Mouse (Mus musculus): Measurements from ENCODE around the gene Acly. TPM values are rescaled to one million over a fixed set of nuclear protein-coding genes. Genes with fewer than 3 reads are reported as not detected.
A peak's percentile ranks its signal among the peaks of the same experiment; 100 is the strongest.

The Acly gene
- polyA plus RNA-seq, 1 experiment = 62.3 TPM

- Histone ChIP-seq H3K4me1 (ENCODE audit: control insufficient read depth, insufficient read depth, low read length) (no peaks in the 10 kb centered on the region; the same call in 1 of the 2 replicates), H3K27ac (ENCODE audit: insufficient read depth, low read depth, low read length) (no peak overlapping the region), H3K4me3 (ENCODE audit: insufficient read depth, low read length) (no peak overlapping the region)
- TF ChIP-seq CTCF (IDR thresholded peaks at IDR 0.05; ENCODE audit: low read depth, low read length) (no peak), POLR2A (IDR thresholded peaks at IDR 0.05; ENCODE audit: borderline replicate concordance, low read depth, low read length) (no peak)
These were observed 6.1 kb upstream of the Acly start for GRCm38 (mm10) chr11:100533871-100534270.

GRCm38 (mm10) chr11:100528375-100529165 lies 770 bp upstream of the Acly start:
- Histone ChIP-seq H3K4me1 (ENCODE audit: control insufficient read depth, insufficient read depth, low read length) (peaks cover 30% of the 10 kb centered on the region), H3K27ac (ENCODE audit: insufficient read depth, low read depth, low read length) (peak overlapping the region; percentile 57)

GRCm38 (mm10) chr11:100527066-100527457 lies 738 bp downstream of the Acly start:
- H3K4me3 ChIP-seq (ENCODE audit: insufficient read depth, low read length) = peak overlapping the region; percentile 78
- H3K4me1 ChIP-seq (ENCODE audit: control insufficient read depth, insufficient read depth, low read length) = peaks cover 30% of the 10 kb centered on the region
- H3K27ac ChIP-seq (ENCODE audit: insufficient read depth, low read depth, low read length) = peak overlapping the region; percentile 75
- TF ChIP-seq CTCF (IDR thresholded peaks at IDR 0.05; ENCODE audit: low read depth, low read length) (no peak), POLR2A (IDR thresholded peaks at IDR 0.05; ENCODE audit: borderline replicate concordance, low read depth, low read length) (no peak)

More at GRCm38 (mm10) chr11:100528375-100529165, 770 bp upstream of the Acly start:
- peak overlapping the region; percentile 10; the same call in 1 of the 2 replicates for H3K4me3 ChIP-seq (ENCODE audit: insufficient read depth, low read length)
- TF ChIP-seq POLR2A (IDR thresholded peaks at IDR 0.05; ENCODE audit: borderline replicate concordance, low read depth, low read length) = no peak
- no peak for TF ChIP-seq CTCF (IDR thresholded peaks at IDR 0.05; ENCODE audit: low read depth, low read length)

- Histone ChIP-seq H3K4me3 (ENCODE audit: insufficient read depth, low read length) (peak overlapping the region; percentile 78), H3K27ac (ENCODE audit: insufficient read depth, low read depth, low read length) (no peak overlapping the region), H3K4me1 (ENCODE audit: control insufficient read depth, insufficient read depth, low read length) (peaks cover 30% of the 10 kb centered on the region)
- TF ChIP-seq CTCF (IDR thresholded peaks at IDR 0.05; ENCODE audit: low read depth, low read length) (no peak), POLR2A (IDR thresholded peaks at IDR 0.05; ENCODE audit: borderline replicate concordance, low read depth, low read length) (no peak)
These were observed 1.6 kb downstream of the Acly start for GRCm38 (mm10) chr11:100526052-100526816.

- Histone ChIP-seq H3K4me3 (ENCODE audit: insufficient read depth, low read length) (peak overlapping the region; percentile 78), H3K4me1 (ENCODE audit: control insufficient read depth, insufficient read depth, low read length) (peaks cover 30% of the 10 kb centered on the region), H3K27ac (ENCODE audit: insufficient read depth, low read depth, low read length) (no peak overlapping the region)
- no peak for TF ChIP-seq CTCF (IDR thresholded peaks at IDR 0.05; ENCODE audit: low read depth, low read length)
- TF ChIP-seq POLR2A (IDR thresholded peaks at IDR 0.05; ENCODE audit: borderline replicate concordance, low read depth, low read length) = no peak
These were observed 2.7 kb downstream of the Acly start for GRCm38 (mm10) chr11:100524987-100525630.

- TF ChIP-seq CTCF (IDR thresholded peaks at IDR 0.05; ENCODE audit: low read depth, low read length) (no peak), POLR2A (IDR thresholded peaks at IDR 0.05; ENCODE audit: borderline replicate concordance, low read depth, low read length) (no peak)
- Histone ChIP-seq H3K4me3 (ENCODE audit: insufficient read depth, low read length) (no peak overlapping the region), H3K4me1 (ENCODE audit: control insufficient read depth, insufficient read depth, low read length) (peaks cover 30% of the 10 kb centered on the region), H3K27ac (ENCODE audit: insufficient read depth, low read depth, low read length) (no peak overlapping the region)
These were observed 3.4 kb downstream of the Acly start for GRCm38 (mm10) chr11:100524358-100524757.

- H3K4me3 ChIP-seq (ENCODE audit: insufficient read depth, low read length) = no peak overlapping the region
- TF ChIP-seq CTCF (IDR thresholded peaks at IDR 0.05; ENCODE audit: low read depth, low read length) = no peak
- TF ChIP-seq POLR2A (IDR thresholded peaks at IDR 0.05; ENCODE audit: borderline replicate concordance, low read depth, low read length) = no peak
- H3K27ac ChIP-seq (ENCODE audit: insufficient read depth, low read depth, low read length) = no peak overlapping the region
- H3K4me1 ChIP-seq (ENCODE audit: control insufficient read depth, insufficient read depth, low read length) = peaks cover 18% of the 10 kb centered on the region
These were observed 7.0 kb downstream of the Acly start for GRCm38 (mm10) chr11:100520838-100521237.

GRCm38 (mm10) chr11:100519188-100519587 lies 8.6 kb downstream of the Acly start:
- no peak overlapping the region for H3K4me3 ChIP-seq (ENCODE audit: insufficient read depth, low read length)
- peaks cover 2% of the 10 kb centered on the region; the same call in 1 of the 2 replicates for H3K4me1 ChIP-seq (ENCODE audit: control insufficient read depth, insufficient read depth, low read length)
- H3K27ac ChIP-seq (ENCODE audit: insufficient read depth, low read depth, low read length) = no peak overlapping the region
- no peak for TF ChIP-seq POLR2A (IDR thresholded peaks at IDR 0.05; ENCODE audit: borderline replicate concordance, low read depth, low read length)
- TF ChIP-seq CTCF (IDR thresholded peaks at IDR 0.05; ENCODE audit: low read depth, low read length) = no peak

- no peaks in the 10 kb centered on the region for H3K4me1 ChIP-seq (ENCODE audit: control insufficient read depth, insufficient read depth, low read length)
- H3K27ac ChIP-seq (ENCODE audit: insufficient read depth, low read depth, low read length) = no peak overlapping the region
- TF ChIP-seq POLR2A (IDR thresholded peaks at IDR 0.05; ENCODE audit: borderline replicate concordance, low read depth, low read length) (no peak), CTCF (IDR thresholded peaks at IDR 0.05; ENCODE audit: low read depth, low read length) (no peak)
- no peak overlapping the region for H3K4me3 ChIP-seq (ENCODE audit: insufficient read depth, low read length)
These were observed 9.6 kb downstream of the Acly start for GRCm38 (mm10) chr11:100518188-100518591.
